Mouse (Mus musculus) limb, embryonic 11.5 days (tissue): ENCODE results near the gene Kcnn4. TPM values are rescaled to one million over a fixed set of nuclear protein-coding genes. Genes with fewer than 3 reads are reported as not detected.

Source experiments
- ATAC-seq: fragments of 200-750 bp; cut with Nextera tagmentation; 2 replicates; pipeline ENCODE4 v1.8.0; 2017; ENCODE audit warnings: low read depth; ENCODE audit not compliant: insufficient number of reproducible peaks, low FRiP score, low TSS enrichment
- DNase-seq: peaks from one replicate; pipeline ENCODE4 v3.0.0-alpha.2; 2015; ENCODE audit warnings: low spot score
- H3K27ac ChIP-seq: fragments of 300-500 bp; sonication (generic); replicated peaks from 2 replicates; pipeline ENCODE4 v1.5.1; 2014; ENCODE audit warnings: low read depth, mild to moderate bottlenecking, low read length
- H3K27me3 ChIP-seq: fragments of 300-500 bp; sonication (generic); 2 replicates; pipeline ENCODE4 v1.6.1; 2014; ENCODE audit warnings: mild to moderate bottlenecking, low read length, mixed read lengths; ENCODE audit not compliant: control insufficient read depth, insufficient read depth
- H3K36me3 ChIP-seq: fragments of 300-500 bp; sonication (generic); 2 replicates; pipeline ENCODE4 v1.6.1; 2014; ENCODE audit warnings: mild to moderate bottlenecking, low read length, moderate library complexity, mixed read lengths; ENCODE audit not compliant: control insufficient read depth, insufficient read depth
- H3K4me1 ChIP-seq: fragments of 300-500 bp; sonication (generic); 2 replicates; pipeline ENCODE4 v1.6.1; 2014; ENCODE audit warnings: low read length, mixed read lengths; ENCODE audit not compliant: control insufficient read depth, insufficient read depth
- H3K4me2 ChIP-seq: fragments of 300-500 bp; sonication (generic); 2 replicates; pipeline ENCODE4 v1.6.1; 2014; ENCODE audit warnings: low read depth, mild to moderate bottlenecking, moderate library complexity; ENCODE audit not compliant: severe bottlenecking
- H3K4me3 ChIP-seq: fragments of 300-500 bp; sonication (generic); 2 replicates; pipeline ENCODE4 v1.5.1; 2014; ENCODE audit warnings: low read depth, low read length
- H3K9ac ChIP-seq: fragments of 300-500 bp; sonication (generic); 2 replicates; pipeline ENCODE4 v1.6.1; 2014; ENCODE audit warnings: mild to moderate bottlenecking, low read length
- H3K9me3 ChIP-seq: fragments of 300-500 bp; sonication (generic); 2 replicates; pipeline ENCODE4 v1.6.1; 2016; ENCODE audit warnings: low read length; ENCODE audit not compliant: control insufficient read depth
- WGBS: fragments of 180-500 bp; shearing (Covaris S2); extraction: QIAGEN DNeasy Blood & Tissue Kit; methylation state at CpG from one replicate; pipeline ENCODE4 v1.1.7; 2014; 5-methylcytosine and 5-hydroxymethylcytosine counted together
- microRNA-seq: library from miRNA; unstranded; fragments of <30 nt; microRNA quantifications from one replicate; pipeline ENCODE4, GENCODE M21; 2016
- polyA plus RNA-seq: library from polyadenylated mRNA; unstranded; fragments of >200 nt; fragmentation: Nextera tagmentation; extraction: Ambion mirVana; gene quantifications from 2 replicates; pipeline ENCODE4 v1.2.1, GENCODE M21; 2014

The Kcnn4 gene
- polyA plus RNA-seq, 1 experiment from 2014 or later: 2.6 TPM

GRCm38 (mm10) chr7:24427168-24427567, 57.1 kb downstream of the Kcnn4 start:
- WGBS: 99% methylated on average over 8 of the region's 8 CpGs

GRCm38 (mm10) chr7:24428725-24429124, 58.7 kb downstream of the Kcnn4 start:
- Histone ChIP-seq H3K4me3 (no peak overlapping the region), H3K36me3 (no peaks in the 10 kb centered on the region), H3K4me1 (no peaks in the 10 kb centered on the region), H3K27ac (no peak overlapping the region), H3K9ac (no peak overlapping the region), H3K9me3 (peaks cover 2% of the 10 kb centered on the region; the same call in 1 of the 2 replicates), H3K27me3 (peaks cover 11% of the 10 kb centered on the region), H3K4me2 (no peak overlapping the region)
- DNase-seq: no peak
- ATAC-seq: no peak
- 90% methylated on average over 5 of the region's 5 CpGs for WGBS

More at GRCm38 (mm10) chr7:24427168-24427567, 57.1 kb downstream of the Kcnn4 start:
- H3K27ac ChIP-seq: no peak overlapping the region
- no peak for DNase-seq
- no peak for ATAC-seq
- H3K4me3 ChIP-seq: no peak overlapping the region
- no peak overlapping the region for H3K9ac ChIP-seq
- H3K27me3 ChIP-seq: peaks cover under 1% of the 10 kb centered on the region; the same call in 1 of the 2 replicates
- H3K9me3 ChIP-seq: no peaks in the 10 kb centered on the region
- no peak overlapping the region for H3K4me2 ChIP-seq
- H3K4me1 ChIP-seq: no peaks in the 10 kb centered on the region
- H3K36me3 ChIP-seq: peaks cover 3% of the 10 kb centered on the region; the same call in 1 of the 2 replicates

GRCm38 (mm10) chr7:24429413-24430112, 59.5 kb downstream of the Kcnn4 start:
- Histone ChIP-seq H3K36me3 (no peaks in the 10 kb centered on the region), H3K9me3 (peaks cover 2% of the 10 kb centered on the region; the same call in 1 of the 2 replicates), H3K4me3 (no peak overlapping the region), H3K9ac (no peak overlapping the region), H3K4me2 (no peak overlapping the region), H3K4me1 (no peaks in the 10 kb centered on the region), H3K27ac (no peak overlapping the region), H3K27me3 (peaks cover 11% of the 10 kb centered on the region)
- WGBS: 78% methylated on average over 16 of the region's 16 CpGs
- ATAC-seq (no peak), DNase-seq (no peak)

- no peak overlapping the region for H3K4me2 ChIP-seq
- H3K9me3 ChIP-seq: peaks cover 2% of the 10 kb centered on the region; the same call in 1 of the 2 replicates
- no peak overlapping the region for H3K4me3 ChIP-seq
- H3K27me3 ChIP-seq: peaks cover 11% of the 10 kb centered on the region
- H3K4me1 ChIP-seq: no peaks in the 10 kb centered on the region
- H3K9ac ChIP-seq: no peak overlapping the region
- no peak for DNase-seq
- ATAC-seq: no peak
- H3K27ac ChIP-seq: no peak overlapping the region
- WGBS: 95% methylated on average over 15 of the region's 15 CpGs
- no peaks in the 10 kb centered on the region for H3K36me3 ChIP-seq
Measured at GRCm38 (mm10) chr7:24430551-24431345, 60.7 kb downstream of the Kcnn4 start.

- H3K4me3 ChIP-seq: no peak overlapping the region
Measured at GRCm38 (mm10) chr7:24431713-24432112, 61.6 kb downstream of the Kcnn4 start.

GRCm38 (mm10) chr7:24435305-24435704, 65.2 kb downstream of the Kcnn4 start:
- no peaks in the 10 kb centered on the region for H3K36me3 ChIP-seq
- no peak overlapping the region for H3K27ac ChIP-seq
- H3K9me3 ChIP-seq: peaks cover 2% of the 10 kb centered on the region; the same call in 1 of the 2 replicates
- no peaks in the 10 kb centered on the region for H3K4me1 ChIP-seq
- WGBS: 61% methylated on average over 5 of the region's 5 CpGs
- peaks cover 11% of the 10 kb centered on the region for H3K27me3 ChIP-seq
- no peak overlapping the region for H3K9ac ChIP-seq
- DNase-seq (no peak), ATAC-seq (no peak; the same call in 1 of the 2 replicates)
- H3K4me2 ChIP-seq: no peak overlapping the region
- no peak overlapping the region for H3K4me3 ChIP-seq

More at GRCm38 (mm10) chr7:24431713-24432112, 61.6 kb downstream of the Kcnn4 start:
- no peaks in the 10 kb centered on the region for H3K4me1 ChIP-seq
- ATAC-seq (no peak), DNase-seq (no peak)
- H3K27ac ChIP-seq: no peak overlapping the region
- H3K27me3 ChIP-seq: peaks cover 11% of the 10 kb centered on the region
- 57% methylated on average over 11 of the region's 11 CpGs for WGBS
- H3K9ac ChIP-seq: no peak overlapping the region
- H3K4me2 ChIP-seq: no peak overlapping the region
- H3K9me3 ChIP-seq: peaks cover 2% of the 10 kb centered on the region; the same call in 1 of the 2 replicates
- H3K36me3 ChIP-seq: no peaks in the 10 kb centered on the region

Small RNAs within 50 kb of the gene (microRNA-seq; reads per million reads assigned to microRNA genes)
- gene Gm27592: not detected

Other genes with a start within 250 kb of the Kcnn4 start
- 18.4 and 18.5 TPM in 2 replicates for gene Zfp235, start 236.1 kb upstream of the Kcnn4 start, polyA plus RNA-seq
- 5.3 and 5.9 TPM in 2 replicates for gene Zfp114, start 195.2 kb upstream of the Kcnn4 start, polyA plus RNA-seq
- gene Zfp111, start 158.8 kb upstream of the Kcnn4 start, polyA plus RNA-seq: 12.8 and 14.2 TPM in 2 replicates
- 4.9 and 5.8 TPM in 2 replicates for gene Zfp109, start 132.7 kb upstream of the Kcnn4 start, polyA plus RNA-seq
- gene Zfp108, start 115.5 kb upstream of the Kcnn4 start, polyA plus RNA-seq: 3.1 and 3.8 TPM in 2 replicates
- 10.4 and 10.6 TPM in 2 replicates for gene Zfp93, start 99.8 kb upstream of the Kcnn4 start, polyA plus RNA-seq
- gene Zfp61, start 69.0 kb upstream of the Kcnn4 start, polyA plus RNA-seq: 50.1 and 51.2 TPM in 2 replicates
- gene Zfp94, start 53.6 kb upstream of the Kcnn4 start, polyA plus RNA-seq: 13.2 and 14.2 TPM in 2 replicates
- gene Tescl, start 36.3 kb upstream of the Kcnn4 start, polyA plus RNA-seq: not detected in 2 replicates
- not detected in 2 replicates for gene Lypd5, start 21.1 kb upstream of the Kcnn4 start, polyA plus RNA-seq
- 20.2 and 22.1 TPM in 2 replicates for gene Smg9, start 29.4 kb downstream of the Kcnn4 start, polyA plus RNA-seq
- gene Irgc1, start 82.0 kb downstream of the Kcnn4 start, polyA plus RNA-seq: not detected in 2 replicates
- 2.1 and 2.3 TPM in 2 replicates for gene Plaur, start 92.2 kb downstream of the Kcnn4 start, polyA plus RNA-seq
- 1.9 and 2.2 TPM in 2 replicates for gene Cadm4, start 111.8 kb downstream of the Kcnn4 start, polyA plus RNA-seq
- 65.6 and 75.7 TPM in 2 replicates for gene Zfp428, start 136.7 kb downstream of the Kcnn4 start, polyA plus RNA-seq
- gene AC161166.1, start 142.2 kb downstream of the Kcnn4 start, polyA plus RNA-seq: 0.48 and 0.52 TPM in 2 replicates
- gene Irgq, start 160.4 kb downstream of the Kcnn4 start, polyA plus RNA-seq: 7.5 and 8.1 TPM in 2 replicates
- gene Pinlyp, start 175.9 kb downstream of the Kcnn4 start, polyA plus RNA-seq: 0.19 TPM in 1 of 2 replicates, not detected in the other
- gene Xrcc1, start 176.0 kb downstream of the Kcnn4 start, polyA plus RNA-seq: 141 and 148 TPM in 2 replicates
- 30.8 and 32.2 TPM in 2 replicates for gene Ethe1, start 217.3 kb downstream of the Kcnn4 start, polyA plus RNA-seq
- gene Zfp575, start 217.4 kb downstream of the Kcnn4 start, polyA plus RNA-seq: 2.1 and 2.3 TPM in 2 replicates
- 0.16 and 0.21 TPM in 2 replicates for gene Phldb3, start 240.5 kb downstream of the Kcnn4 start, polyA plus RNA-seq